Comparison of ENCODE assay signal across 16 mouse cellular contexts in genomic region chr10:45852688-45853087, GRCm38 (mm10).
"Had no signal": no experiment of that assay in that cellular context is flagged by ENCODE, and none has a peak within 500 bp of the region (broad histone marks: within the 10 kb centered on the region; RNA-seq: fewer than 3 reads in every experiment).

No protein-coding gene starts in this region.

- ATAC-seq: lung, postnatal 0 days had no signal

- H3K36me3 ChIP-seq: lung, embryonic 15.5 days; midbrain, embryonic 12.5 days; neural tube, embryonic 12.5 days; stomach, embryonic 15.5 days had no signal

- H3K4me3 ChIP-seq: lung, embryonic 15.5 days; megakaryocyte, embryonic 14.5 days; midbrain, embryonic 12.5 days; neural tube, embryonic 12.5 days; stomach, embryonic 15.5 days had no signal

- H3K9me3 ChIP-seq: lung, embryonic 15.5 days; megakaryocyte, embryonic 14.5 days; midbrain, embryonic 12.5 days; neural tube, embryonic 12.5 days; stomach, embryonic 15.5 days had no signal

- H3K27me3 ChIP-seq: lung, embryonic 15.5 days; megakaryocyte, embryonic 14.5 days; midbrain, embryonic 12.5 days; neural tube, embryonic 12.5 days; stomach, embryonic 15.5 days had no signal

- H3K27ac ChIP-seq: lung, embryonic 15.5 days; macrophage; midbrain, embryonic 12.5 days; neural tube, embryonic 12.5 days; stomach, embryonic 15.5 days; stomach, postnatal 0 days had no signal

- H3K4me1 ChIP-seq: lung, embryonic 15.5 days; megakaryocyte, embryonic 14.5 days; midbrain, embryonic 12.5 days; neural tube, embryonic 12.5 days; stomach, embryonic 15.5 days had no signal

- DNase-seq: lung, adult 2 months; lung, postnatal 14 days; lung, postnatal 36 days; midbrain, embryonic 14.5 days; right cerebral cortex, postnatal 14 days; thymus, adult 2 months; thymus, postnatal 14 days; thymus, postnatal 36 days had no signal

- H3K4me2 ChIP-seq: lung, embryonic 15.5 days; midbrain, embryonic 12.5 days; neural tube, embryonic 12.5 days; stomach, embryonic 15.5 days had no signal

- H3K9ac ChIP-seq: lung, embryonic 15.5 days; midbrain, embryonic 12.5 days; neural tube, embryonic 12.5 days; stomach, embryonic 15.5 days had no signal
